Mouse (Mus musculus) liver, postnatal 0 days (tissue): ENCODE measurements around the gene Hemk1. TPM values are rescaled to one million over a fixed set of nuclear protein-coding genes. Genes with fewer than 3 reads are reported as not detected.

Source experiments
- ATAC-seq: fragments of 200-750 bp; cut with Nextera tagmentation; 2 replicates; pipeline ENCODE4 v1.8.0; 2017; ENCODE audit warnings: mild to moderate bottlenecking, moderate library complexity
- DNase-seq: peaks from one replicate; pipeline ENCODE4 v3.0.0-alpha.2; 2016
- H3K27ac ChIP-seq: fragments of 300-500 bp; sonication (generic); 2 replicates; pipeline ENCODE4 v1.5.1; 2014; ENCODE audit warnings: antibody characterized with exemption, moderate library complexity, mild to moderate bottlenecking, low read depth
- H3K27me3 ChIP-seq: fragments of 300-500 bp; sonication (generic); 2 replicates; pipeline ENCODE4 v1.6.1; 2014; ENCODE audit warnings: low read length, control low read depth, mixed read lengths; ENCODE audit not compliant: insufficient read depth
- H3K36me3 ChIP-seq: fragments of 300-500 bp; sonication (generic); replicated peaks from 2 replicates; pipeline ENCODE4 v1.6.1; 2014; ENCODE audit warnings: mild to moderate bottlenecking, control low read depth, low read length, moderate library complexity, mixed read lengths; ENCODE audit not compliant: insufficient read depth
- H3K4me1 ChIP-seq: fragments of 300-500 bp; sonication (generic); 2 replicates; pipeline ENCODE4 v1.6.1; 2014; ENCODE audit warnings: antibody characterized with exemption, mild to moderate bottlenecking, control low read depth; ENCODE audit not compliant: insufficient read depth
- H3K4me2 ChIP-seq: fragments of 300-500 bp; sonication (generic); 2 replicates; pipeline ENCODE4 v1.6.1; 2014; ENCODE audit warnings: low read depth, mild to moderate bottlenecking, low read length, moderate library complexity, mixed read lengths
- H3K4me3 ChIP-seq: fragments of 300-500 bp; sonication (generic); 2 replicates; pipeline ENCODE4 v1.5.1; 2014; ENCODE audit warnings: low read depth, low read length
- H3K9ac ChIP-seq: fragments of 300-500 bp; sonication (generic); replicated peaks from 2 replicates; pipeline ENCODE4 v1.6.1; 2014; ENCODE audit warnings: mild to moderate bottlenecking, moderate library complexity
- H3K9me3 ChIP-seq: fragments of 300-500 bp; sonication (generic); 2 replicates; pipeline ENCODE4 v1.6.1; 2016; ENCODE audit warnings: mild to moderate bottlenecking, control low read depth, low read length, mixed read lengths
- CTCF ChIP-seq: sonication (generic); IDR thresholded peaks from 2 replicates; pipeline ENCODE4 v1.5.1; 2016; ENCODE audit warnings: antibody characterized with exemption, low read depth
- EP300 ChIP-seq: IDR thresholded peaks from 2 replicates; pipeline ENCODE4 v1.6.1; 2016; ENCODE audit warnings: antibody characterized with exemption, low read depth, mild to moderate bottlenecking
- WGBS: fragments of 180-500 bp; shearing (Covaris S2); extraction: QIAGEN DNeasy Blood & Tissue Kit; methylation state at CpG from one replicate; pipeline ENCODE4 v1.1.7; 2014; ENCODE audit not compliant: insufficient replicate concordance; 5-methylcytosine and 5-hydroxymethylcytosine counted together
- polyA plus RNA-seq: library from polyadenylated mRNA; unstranded; fragments of >200 nt; fragmentation: Nextera tagmentation; extraction: Ambion mirVana; gene quantifications from 2 replicates; pipeline ENCODE4 v1.2.1, GENCODE M21; 2015

The Hemk1 gene
- polyA plus RNA-seq, 1 experiment from 2014 or later: 3.2 TPM

DNA sequence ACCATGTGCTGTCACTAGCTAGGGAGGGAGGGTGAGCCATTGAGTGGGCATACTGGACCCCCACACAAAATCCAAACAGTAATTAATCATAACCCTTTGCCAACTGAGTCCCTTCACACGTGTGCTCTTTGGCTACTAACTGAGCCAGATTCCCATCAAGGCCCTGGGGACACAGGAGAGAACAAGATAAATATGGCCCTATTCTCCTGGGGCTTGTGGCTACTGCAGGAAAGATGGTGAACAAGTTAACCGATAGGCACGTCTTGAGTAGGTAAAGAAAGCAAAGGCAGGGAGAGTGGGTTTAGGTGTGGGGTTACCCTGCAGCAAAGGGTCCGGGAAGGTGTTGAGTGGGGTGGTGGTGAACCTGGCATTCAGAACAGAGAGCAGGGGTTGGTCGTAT is 34.2 kb downstream of the Hemk1 start:
- Histone ChIP-seq H3K4me1 (peaks cover 89% of the 10 kb centered on the region), H3K27me3 (no peaks in the 10 kb centered on the region), H3K27ac (no peak overlapping the region), H3K4me2 (peak overlapping the region; percentile 15), H3K9me3 (no peaks in the 10 kb centered on the region), H3K4me3 (no peak overlapping the region), H3K9ac (no peak overlapping the region), H3K36me3 (peaks cover 33% of the 10 kb centered on the region)
- DNase-seq: no peak
- ATAC-seq: no peak
- no peak for TF ChIP-seq EP300
- TF ChIP-seq CTCF: no peak
- 74% methylated on average over 5 of the region's 5 CpGs for WGBS

DNA sequence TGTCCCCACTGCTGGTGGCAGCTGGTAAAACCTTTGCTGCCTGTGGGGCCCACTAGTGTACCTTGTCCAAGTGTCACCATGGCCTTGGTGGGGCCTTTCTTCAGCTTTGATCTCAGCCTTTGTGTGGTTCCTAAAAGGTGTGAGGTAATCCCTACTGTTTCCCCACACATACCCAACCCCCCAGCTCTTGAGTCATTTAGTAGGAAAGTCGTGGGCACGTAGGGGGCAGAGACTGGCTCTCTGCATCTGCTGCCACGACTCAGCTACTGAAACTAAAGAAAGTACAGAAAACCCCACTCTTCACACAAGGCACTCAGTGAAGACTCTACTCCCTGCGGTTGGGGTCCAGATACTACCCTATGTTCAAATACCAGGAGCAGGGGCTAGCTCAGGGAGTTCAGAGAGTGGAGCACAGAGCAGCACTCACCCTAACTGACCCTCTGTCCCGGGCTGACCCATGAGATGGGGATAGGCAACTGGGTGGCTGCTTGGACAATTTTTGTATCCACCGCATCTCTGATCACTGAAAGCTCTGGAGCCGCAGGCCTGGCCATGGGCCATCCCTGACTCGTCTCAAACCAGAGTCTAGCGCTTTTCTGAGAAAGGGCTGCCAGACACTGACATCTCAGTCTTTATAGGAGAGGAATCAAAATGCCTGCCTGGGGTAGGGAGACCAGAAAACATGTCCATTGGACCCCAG is 34.9 kb downstream of the Hemk1 start:
- Histone ChIP-seq H3K9ac (no peak overlapping the region), H3K4me2 (no peak overlapping the region), H3K9me3 (no peaks in the 10 kb centered on the region), H3K27me3 (no peaks in the 10 kb centered on the region), H3K36me3 (peaks cover 33% of the 10 kb centered on the region), H3K4me3 (no peak overlapping the region), H3K4me1 (peaks cover 85% of the 10 kb centered on the region), H3K27ac (peak overlapping the region; percentile 48)
- WGBS: 71% methylated on average over 9 of the region's 9 CpGs
- TF ChIP-seq EP300 (no peak), CTCF (no peak)
- ATAC-seq: no peak
- no peak for DNase-seq

DNA sequence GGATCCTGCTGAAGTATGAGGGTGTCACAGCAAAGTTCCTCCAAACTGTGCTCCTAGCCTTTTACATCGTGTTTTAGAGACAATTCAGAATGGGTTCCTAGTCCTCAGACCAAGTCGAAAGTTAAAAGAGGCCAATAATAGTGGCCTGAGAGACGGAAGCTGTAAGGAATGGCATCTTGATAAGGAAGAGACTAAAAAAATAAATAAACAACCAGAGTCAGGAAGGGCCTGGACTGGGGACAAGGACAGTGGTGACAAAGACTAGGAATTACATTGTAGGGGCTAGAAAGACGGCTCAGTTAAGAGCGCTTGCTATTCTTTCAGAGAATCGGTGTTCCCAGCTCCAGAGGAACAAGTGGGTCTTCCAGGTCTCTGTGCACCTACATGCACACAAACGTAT is 35.6 kb downstream of the Hemk1 start:
- peaks cover 79% of the 10 kb centered on the region for H3K4me1 ChIP-seq
- 73% methylated on average over 7 of the region's 7 CpGs for WGBS
- H3K4me3 ChIP-seq: no peak overlapping the region
- no peak for ATAC-seq
- no peaks in the 10 kb centered on the region for H3K27me3 ChIP-seq
- no peak for DNase-seq
- no peak overlapping the region; the same call in 1 of the 2 replicates for H3K9ac ChIP-seq
- H3K36me3 ChIP-seq: peaks cover 33% of the 10 kb centered on the region
- peak overlapping the region; percentile 48 for H3K27ac ChIP-seq
- TF ChIP-seq CTCF (no peak), EP300 (no peak)
- no peaks in the 10 kb centered on the region for H3K9me3 ChIP-seq
- no peak overlapping the region for H3K4me2 ChIP-seq

DNA sequence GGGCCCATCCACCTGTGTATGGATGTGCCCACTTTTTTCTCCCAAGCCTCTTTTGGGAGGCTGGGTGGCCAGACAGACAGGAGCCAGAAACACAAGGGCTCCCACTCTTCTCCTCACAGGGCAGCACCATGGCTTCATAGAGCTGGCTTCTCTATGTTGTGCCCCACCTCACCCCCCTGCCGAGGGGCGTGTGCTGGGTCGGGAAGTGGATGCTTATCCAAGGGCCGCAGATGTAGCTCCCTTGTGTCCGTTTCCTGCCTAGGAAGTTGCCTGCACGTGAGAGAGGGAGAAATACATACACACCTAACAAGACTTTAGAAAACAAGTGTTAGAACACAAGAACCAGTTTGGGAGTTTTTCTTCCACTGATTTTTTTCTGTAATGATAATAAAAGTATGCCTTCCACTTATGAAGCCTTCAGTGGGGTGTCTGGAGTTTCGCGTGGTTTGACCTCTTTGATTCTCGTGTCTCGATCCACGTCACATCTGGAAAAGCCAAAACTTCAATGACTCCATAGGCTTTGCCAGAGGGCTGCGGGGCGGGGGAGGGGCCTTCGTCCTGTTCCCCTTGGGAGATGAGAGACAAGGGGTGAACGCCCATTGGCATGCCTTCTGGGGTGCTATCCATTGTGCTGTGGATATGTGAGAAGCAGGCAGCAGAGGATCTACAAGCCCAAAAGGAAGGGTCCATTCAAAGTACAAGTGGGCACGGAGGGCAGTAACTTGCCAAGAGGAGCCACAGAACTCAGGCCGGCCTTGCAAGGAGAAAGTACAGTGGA is 36.4 kb downstream of the Hemk1 start:
- peak overlapping the region; percentile 48 for H3K27ac ChIP-seq
- ATAC-seq (no peak), DNase-seq (no peak)
- no peaks in the 10 kb centered on the region for H3K27me3 ChIP-seq
- no peaks in the 10 kb centered on the region for H3K9me3 ChIP-seq
- no peak overlapping the region for H3K4me3 ChIP-seq
- no peak overlapping the region; the same call in none of the 2 replicates for H3K9ac ChIP-seq
- no peak overlapping the region for H3K4me2 ChIP-seq
- 77% methylated on average over 17 of the region's 17 CpGs for WGBS
- peaks cover 33% of the 10 kb centered on the region for H3K36me3 ChIP-seq
- TF ChIP-seq CTCF (no peak), EP300 (peak; percentile 25; the same call in 1 of the 2 replicates)
- H3K4me1 ChIP-seq: peaks cover 70% of the 10 kb centered on the region

DNA sequence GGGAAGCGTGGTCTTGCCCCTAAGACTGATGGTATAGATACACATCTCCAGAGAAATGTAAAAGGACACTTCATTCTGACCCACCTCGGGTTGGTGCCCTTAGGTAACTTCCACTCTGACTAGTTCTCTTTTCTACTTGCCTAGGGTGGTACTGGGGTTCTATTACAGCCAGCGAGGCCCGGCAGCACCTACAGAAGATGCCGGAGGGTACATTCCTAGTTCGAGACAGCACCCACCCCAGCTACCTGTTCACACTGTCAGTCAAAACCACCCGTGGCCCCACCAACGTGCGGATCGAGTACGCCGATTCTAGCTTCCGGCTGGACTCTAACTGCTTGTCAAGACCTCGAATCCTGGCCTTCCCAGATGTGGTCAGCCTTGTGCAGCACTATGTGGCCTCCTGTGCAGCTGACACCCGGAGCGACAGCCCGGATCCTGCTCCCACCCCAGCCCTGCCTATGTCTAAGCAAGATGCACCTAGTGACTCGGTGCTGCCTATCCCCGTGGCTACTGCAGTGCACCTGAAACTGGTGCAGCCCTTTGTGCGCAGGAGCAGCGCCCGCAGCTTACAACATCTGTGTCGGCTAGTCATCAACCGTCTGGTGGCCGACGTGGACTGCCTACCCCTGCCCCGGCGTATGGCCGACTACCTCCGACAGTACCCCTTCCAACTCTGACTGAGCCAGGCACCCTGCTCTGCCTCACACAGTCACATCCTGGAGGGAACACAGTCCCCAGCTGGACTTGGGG is 37.8 kb downstream of the Hemk1 start:
- 90% methylated on average over 30 of the region's 30 CpGs for WGBS
- ATAC-seq: no peak

DNA sequence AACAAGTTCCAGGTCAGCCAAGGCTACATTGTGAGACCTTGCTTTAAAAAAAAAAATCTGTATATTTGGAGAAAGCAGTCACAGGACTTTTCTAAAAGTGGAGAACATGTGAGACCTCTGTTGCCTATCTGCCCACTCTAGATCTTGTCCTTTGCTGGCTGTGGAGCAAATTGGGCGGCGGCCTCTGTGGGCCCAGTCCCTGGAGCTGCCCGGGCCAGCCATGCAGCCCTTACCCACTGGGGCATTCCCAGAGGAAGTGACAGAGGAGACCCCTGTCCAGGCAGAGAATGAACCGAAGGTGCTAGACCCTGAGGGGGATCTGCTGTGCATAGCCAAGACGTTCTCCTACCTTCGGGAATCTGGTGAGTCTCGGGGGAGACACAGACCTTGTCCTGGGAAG is 38.4 kb downstream of the Hemk1 start:
- peak overlapping the region; percentile 48; the same call in 1 of the 2 replicates for H3K9ac ChIP-seq
- no peak for TF ChIP-seq EP300
- no peak for TF ChIP-seq CTCF
- peak overlapping the region; percentile 81; the same call in 1 of the 2 replicates for H3K4me3 ChIP-seq
- no peaks in the 10 kb centered on the region for H3K9me3 ChIP-seq
- ATAC-seq (no peak), DNase-seq (no peak)
- H3K4me2 ChIP-seq: peak overlapping the region; percentile 94
- H3K4me1 ChIP-seq: peaks cover 59% of the 10 kb centered on the region
- H3K27ac ChIP-seq: no peak overlapping the region
- no peaks in the 10 kb centered on the region for H3K27me3 ChIP-seq
- peaks cover 33% of the 10 kb centered on the region for H3K36me3 ChIP-seq
- WGBS: 92% methylated on average over 7 of the region's 7 CpGs

More for the DNA sequence above, 37.8 kb downstream of the Hemk1 start:
- H3K4me3 ChIP-seq: peak overlapping the region; percentile 81; the same call in 1 of the 2 replicates
- peaks cover 62% of the 10 kb centered on the region for H3K4me1 ChIP-seq
- H3K36me3 ChIP-seq: peaks cover 33% of the 10 kb centered on the region
- H3K9ac ChIP-seq: no peak overlapping the region; the same call in 1 of the 2 replicates
- no peaks in the 10 kb centered on the region for H3K27me3 ChIP-seq
- H3K4me2 ChIP-seq: peak overlapping the region; percentile 94
- no peak overlapping the region for H3K27ac ChIP-seq
- H3K9me3 ChIP-seq: no peaks in the 10 kb centered on the region
- TF ChIP-seq EP300: no peak
- no peak for TF ChIP-seq CTCF
- DNase-seq: no peak
